Mouse (Mus musculus): ENCODE data around the gene Dusp13.

- no peak for TF ChIP-seq CTCF (IDR thresholded peaks at IDR 0.05; ENCODE audit: low read depth, low read length)
- no peak for TF ChIP-seq POLR2A (IDR thresholded peaks at IDR 0.05; ENCODE audit: borderline replicate concordance, low read depth, low read length)
These were observed 2.4 kb upstream of the Dusp13 start for GRCm38 (mm10) chr14:21753367-21753766.
